Mouse (Mus musculus): Measurements from ENCODE around the gene Rgma. TPM values are rescaled to one million over a fixed set of nuclear protein-coding genes. Genes with fewer than 3 reads are reported as not detected.
A peak's percentile ranks its signal among the peaks of the same experiment; 100 is the strongest.

Rgma gene
- polyA plus RNA-seq, 1 experiment from 2014 or later: 17.3 TPM

GRCm38 (mm10) chr7:73365511-73365910 is 9.8 kb upstream of the Rgma start:
- Histone ChIP-seq H3K27me3 (ENCODE audit: control insufficient read depth, insufficient read depth, low read length) (no peaks in the 10 kb centered on the region), H3K4me3 (ENCODE audit: low read length) (no peak overlapping the region), H3K36me3 (ENCODE audit: control insufficient read depth, insufficient read depth, low read length) (no peaks in the 10 kb centered on the region), H3K9me3 (ENCODE audit: control insufficient read depth, low read length) (peaks cover 4% of the 10 kb centered on the region; the same call in 1 of the 2 replicates), H3K27ac (ENCODE audit: low read depth, low read length) (no peak overlapping the region), H3K4me2 (replicated peaks; ENCODE audit: low read depth, low read length) (no peak overlapping the region), H3K4me1 (ENCODE audit: control insufficient read depth, insufficient read depth, low read length) (no peaks in the 10 kb centered on the region), H3K9ac (ENCODE audit: low read depth, low read length) (no peak overlapping the region)
- 65% methylated on average over 4 of the region's 4 CpGs for WGBS
- ATAC-seq (ENCODE audit: low FRiP score, low TSS enrichment): no peak

GRCm38 (mm10) chr7:73365965-73366364 is 9.3 kb upstream of the Rgma start:
- no peaks in the 10 kb centered on the region for H3K27me3 ChIP-seq (ENCODE audit: control insufficient read depth, insufficient read depth, low read length)
- H3K36me3 ChIP-seq (ENCODE audit: control insufficient read depth, insufficient read depth, low read length): no peaks in the 10 kb centered on the region
- H3K4me2 ChIP-seq (replicated peaks; ENCODE audit: low read depth, low read length): no peak overlapping the region
- H3K4me3 ChIP-seq (ENCODE audit: low read length): no peak overlapping the region
- H3K9ac ChIP-seq (ENCODE audit: low read depth, low read length): no peak overlapping the region
- H3K27ac ChIP-seq (ENCODE audit: low read depth, low read length): no peak overlapping the region
- 64% methylated on average over 7 of the region's 7 CpGs for WGBS
- no peak for ATAC-seq (ENCODE audit: low FRiP score, low TSS enrichment)
- no peaks in the 10 kb centered on the region for H3K4me1 ChIP-seq (ENCODE audit: control insufficient read depth, insufficient read depth, low read length)
- H3K9me3 ChIP-seq (ENCODE audit: control insufficient read depth, low read length): peaks cover 4% of the 10 kb centered on the region; the same call in 1 of the 2 replicates

- H3K4me1 ChIP-seq (ENCODE audit: control insufficient read depth, insufficient read depth, low read length): no peaks in the 10 kb centered on the region
- H3K4me3 ChIP-seq (ENCODE audit: low read length): no peak overlapping the region
- H3K27ac ChIP-seq (ENCODE audit: low read depth, low read length): no peak overlapping the region
- no peak overlapping the region for H3K4me2 ChIP-seq (replicated peaks; ENCODE audit: low read depth, low read length)
- no peak for ATAC-seq (ENCODE audit: low FRiP score, low TSS enrichment)
- H3K36me3 ChIP-seq (ENCODE audit: control insufficient read depth, insufficient read depth, low read length): no peaks in the 10 kb centered on the region
- H3K27me3 ChIP-seq (ENCODE audit: control insufficient read depth, insufficient read depth, low read length): peaks cover 11% of the 10 kb centered on the region
- peaks cover 4% of the 10 kb centered on the region; the same call in 1 of the 2 replicates for H3K9me3 ChIP-seq (ENCODE audit: control insufficient read depth, low read length)
- WGBS: 92% methylated on average over 10 of the region's 10 CpGs
- H3K9ac ChIP-seq (ENCODE audit: low read depth, low read length): no peak overlapping the region
These were observed 7.4 kb upstream of the Rgma start for GRCm38 (mm10) chr7:73367681-73368464.

- WGBS: 76% methylated on average over 4 of the region's 4 CpGs
- Histone ChIP-seq H3K4me1 (ENCODE audit: control insufficient read depth, insufficient read depth, low read length) (peaks cover 3% of the 10 kb centered on the region; the same call in 1 of the 2 replicates), H3K27ac (ENCODE audit: low read depth, low read length) (no peak overlapping the region), H3K36me3 (ENCODE audit: control insufficient read depth, insufficient read depth, low read length) (no peaks in the 10 kb centered on the region), H3K9ac (ENCODE audit: low read depth, low read length) (no peak overlapping the region), H3K4me2 (replicated peaks; ENCODE audit: low read depth, low read length) (no peak overlapping the region), H3K4me3 (ENCODE audit: low read length) (no peak overlapping the region), H3K27me3 (ENCODE audit: control insufficient read depth, insufficient read depth, low read length) (peaks cover 21% of the 10 kb centered on the region), H3K9me3 (ENCODE audit: control insufficient read depth, low read length) (peaks cover 4% of the 10 kb centered on the region; the same call in 1 of the 2 replicates)
- no peak for ATAC-seq (ENCODE audit: low FRiP score, low TSS enrichment)
These were observed 5.3 kb upstream of the Rgma start for GRCm38 (mm10) chr7:73369992-73370391.

GRCm38 (mm10) chr7:73371587-73372321 is 3.6 kb upstream of the Rgma start:
- Histone ChIP-seq H3K36me3 (ENCODE audit: control insufficient read depth, insufficient read depth, low read length) (no peaks in the 10 kb centered on the region), H3K4me3 (ENCODE audit: low read length) (peak overlapping the region; percentile 31; the same call in 1 of the 2 replicates), H3K27me3 (ENCODE audit: control insufficient read depth, insufficient read depth, low read length) (peaks cover 24% of the 10 kb centered on the region), H3K27ac (ENCODE audit: low read depth, low read length) (no peak overlapping the region), H3K4me2 (replicated peaks; ENCODE audit: low read depth, low read length) (peak overlapping the region; percentile 61), H3K9ac (ENCODE audit: low read depth, low read length) (no peak overlapping the region), H3K4me1 (ENCODE audit: control insufficient read depth, insufficient read depth, low read length) (peaks cover 8% of the 10 kb centered on the region; the same call in 1 of the 2 replicates), H3K9me3 (ENCODE audit: control insufficient read depth, low read length) (peaks cover 4% of the 10 kb centered on the region; the same call in 1 of the 2 replicates)
- ATAC-seq (ENCODE audit: low FRiP score, low TSS enrichment): no peak
- WGBS: 28% methylated on average over 10 of the region's 10 CpGs

GRCm38 (mm10) chr7:73372352-73372970 is 2.8 kb upstream of the Rgma start:
- Histone ChIP-seq H3K27me3 (ENCODE audit: control insufficient read depth, insufficient read depth, low read length) (peaks cover 24% of the 10 kb centered on the region), H3K27ac (ENCODE audit: low read depth, low read length) (no peak overlapping the region), H3K4me3 (ENCODE audit: low read length) (peak overlapping the region; percentile 31), H3K36me3 (ENCODE audit: control insufficient read depth, insufficient read depth, low read length) (no peaks in the 10 kb centered on the region), H3K9me3 (ENCODE audit: control insufficient read depth, low read length) (peaks cover 4% of the 10 kb centered on the region; the same call in 1 of the 2 replicates), H3K9ac (ENCODE audit: low read depth, low read length) (peak overlapping the region; percentile 28; the same call in 1 of the 2 replicates), H3K4me2 (replicated peaks; ENCODE audit: low read depth, low read length) (peak overlapping the region; percentile 61), H3K4me1 (ENCODE audit: control insufficient read depth, insufficient read depth, low read length) (peaks cover 8% of the 10 kb centered on the region; the same call in 1 of the 2 replicates)
- 2% methylated on average over 29 of the region's 29 CpGs for WGBS
- ATAC-seq (ENCODE audit: low FRiP score, low TSS enrichment): no peak

- no peaks in the 10 kb centered on the region for H3K9me3 ChIP-seq (ENCODE audit: control insufficient read depth, low read length)
- H3K9ac ChIP-seq (ENCODE audit: low read depth, low read length): no peak overlapping the region
- peak overlapping the region; percentile 55 for H3K4me3 ChIP-seq (ENCODE audit: low read length)
- H3K27me3 ChIP-seq (ENCODE audit: control insufficient read depth, insufficient read depth, low read length): peaks cover 24% of the 10 kb centered on the region
- ATAC-seq (ENCODE audit: low FRiP score, low TSS enrichment): 0 out of 2 replicates have a peak, but pooled peaks have one; percentile 24
- peak overlapping the region; percentile 99 for H3K4me2 ChIP-seq (replicated peaks; ENCODE audit: low read depth, low read length)
- H3K36me3 ChIP-seq (ENCODE audit: control insufficient read depth, insufficient read depth, low read length): no peaks in the 10 kb centered on the region
- no peak overlapping the region for H3K27ac ChIP-seq (ENCODE audit: low read depth, low read length)
- WGBS: under 1% methylated on average over 14 of the region's 14 CpGs
- peaks cover 8% of the 10 kb centered on the region; the same call in 1 of the 2 replicates for H3K4me1 ChIP-seq (ENCODE audit: control insufficient read depth, insufficient read depth, low read length)
These were observed 582 bp upstream of the Rgma start for GRCm38 (mm10) chr7:73374727-73375126.

- Histone ChIP-seq H3K4me2 (replicated peaks; ENCODE audit: low read depth, low read length) (peak overlapping the region; percentile 99), H3K36me3 (ENCODE audit: control insufficient read depth, insufficient read depth, low read length) (no peaks in the 10 kb centered on the region), H3K27me3 (ENCODE audit: control insufficient read depth, insufficient read depth, low read length) (peaks cover 24% of the 10 kb centered on the region), H3K27ac (ENCODE audit: low read depth, low read length) (no peak overlapping the region), H3K4me3 (ENCODE audit: low read length) (peak overlapping the region; percentile 55), H3K4me1 (ENCODE audit: control insufficient read depth, insufficient read depth, low read length) (peaks cover 8% of the 10 kb centered on the region; the same call in 1 of the 2 replicates), H3K9ac (ENCODE audit: low read depth, low read length) (peak overlapping the region; percentile 66), H3K9me3 (ENCODE audit: control insufficient read depth, low read length) (no peaks in the 10 kb centered on the region)
- ATAC-seq (ENCODE audit: low FRiP score, low TSS enrichment): peak; percentile 51
- under 1% methylated on average over 39 of the region's 39 CpGs for WGBS
These were observed 1.0 kb downstream of the Rgma start for GRCm38 (mm10) chr7:73376101-73377001.
